Mouse (Mus musculus) liver (tissue): Measurements from ENCODE around the gene Ttc9c.

Experiments used
- DNase-seq: peaks from one replicate; pipeline ENCODE4 v3.0.0-alpha.2; 2020; ENCODE audit warnings: mixed read lengths

The Ttc9c gene

DNA sequence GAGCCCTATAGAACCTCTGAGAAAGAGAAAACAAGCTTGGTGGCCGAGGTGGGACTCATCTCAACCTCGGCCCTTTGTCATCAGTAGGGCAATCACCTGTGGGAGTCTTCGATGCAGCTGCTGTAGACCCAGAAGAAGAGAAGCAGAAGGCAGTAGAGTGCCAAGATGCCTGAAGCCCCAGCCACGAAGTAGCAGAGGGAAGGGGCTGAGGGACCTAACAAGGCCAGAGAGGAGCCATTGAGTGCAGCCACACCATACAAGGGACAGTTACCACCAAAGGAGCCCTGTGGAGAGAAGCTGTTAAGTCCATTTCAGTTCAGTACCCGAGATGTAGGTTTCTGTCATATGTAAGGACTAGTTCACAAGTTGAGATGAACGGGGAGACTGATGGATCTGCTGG lies 45.7 kb downstream of the Ttc9c start:
- no peak for DNase-seq

DNA sequence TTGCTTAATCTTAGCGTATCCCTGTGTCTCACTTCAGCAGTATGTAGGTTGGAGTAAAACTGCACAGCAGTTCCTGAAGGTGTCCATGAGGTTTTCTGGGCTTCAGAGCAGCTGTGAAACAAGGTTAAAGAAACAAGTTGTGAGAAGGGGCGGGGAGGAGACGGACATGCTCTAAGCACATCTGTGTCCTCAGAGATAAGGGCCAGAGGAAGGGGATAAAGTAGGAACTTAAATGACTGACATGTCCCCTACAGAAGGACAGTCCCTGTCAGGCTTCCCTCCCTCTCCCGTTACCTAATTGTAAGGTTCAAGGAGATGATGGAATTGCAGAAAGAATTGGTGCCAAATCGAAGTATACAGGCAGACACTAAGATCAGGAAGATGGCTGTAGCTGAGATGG lies 46.1 kb downstream of the Ttc9c start:
- DNase-seq = peak; percentile 60

DNA sequence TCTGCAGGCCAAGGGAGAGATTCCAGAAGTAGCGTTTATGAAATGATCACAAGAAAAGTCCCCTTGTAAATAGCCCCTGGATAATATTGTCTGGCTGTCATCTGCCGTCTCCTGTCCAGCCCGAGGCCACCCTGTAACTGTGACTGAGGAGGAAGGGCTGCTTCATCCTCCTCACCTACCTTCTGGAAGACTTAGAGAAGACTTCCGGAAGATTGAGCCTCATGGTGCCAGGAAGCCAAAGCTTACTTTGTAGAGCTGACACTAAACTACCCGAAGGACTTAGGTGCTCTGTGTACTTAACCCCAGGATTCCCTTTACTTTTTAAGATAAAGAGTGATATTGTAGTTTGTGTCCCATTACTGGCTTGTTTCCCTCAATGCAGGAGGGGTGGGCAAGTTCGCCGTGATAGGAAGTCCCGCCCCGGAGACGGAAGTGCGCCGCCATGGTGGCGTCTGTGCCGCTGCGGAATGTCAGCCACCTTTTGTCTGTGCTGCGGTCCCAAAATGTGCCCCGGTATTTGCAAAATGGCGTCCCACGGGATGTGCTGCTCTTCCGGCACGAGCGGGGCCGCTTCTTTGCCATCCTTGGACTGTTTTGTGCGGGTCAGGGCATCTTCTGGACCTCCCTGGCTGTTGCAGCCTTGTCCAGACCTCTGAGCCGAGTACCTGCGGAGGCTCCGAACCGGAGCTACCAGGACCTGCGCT lies 48.4 kb downstream of the Ttc9c start, which contains the start of gene Tmem223:
TSS of gene Tmem223 (plus strand) at position 430 of the 704 bp plus-strand sequence.
- peak; percentile 78 for DNase-seq

DNA sequence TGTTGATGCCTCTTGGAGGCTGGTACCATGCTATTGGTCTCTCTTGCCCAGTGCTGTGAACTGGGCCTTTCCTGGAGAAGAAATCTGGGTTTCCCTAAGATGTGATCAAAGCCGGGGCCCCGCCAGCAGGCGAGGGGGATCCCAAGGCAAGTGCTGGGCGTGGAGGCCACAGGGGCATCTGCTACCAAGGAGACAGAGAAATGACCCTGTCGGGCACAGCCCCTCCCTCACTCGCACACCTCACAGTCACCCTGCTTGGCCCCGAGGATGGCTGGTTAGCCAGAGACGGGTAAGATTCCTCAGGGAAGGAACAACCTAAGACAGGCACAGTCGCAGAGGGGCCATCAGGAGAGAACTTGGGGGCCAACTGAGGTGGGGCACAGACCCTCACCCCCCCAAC lies 53.6 kb downstream of the Ttc9c start:
- no peak for DNase-seq

DNA sequence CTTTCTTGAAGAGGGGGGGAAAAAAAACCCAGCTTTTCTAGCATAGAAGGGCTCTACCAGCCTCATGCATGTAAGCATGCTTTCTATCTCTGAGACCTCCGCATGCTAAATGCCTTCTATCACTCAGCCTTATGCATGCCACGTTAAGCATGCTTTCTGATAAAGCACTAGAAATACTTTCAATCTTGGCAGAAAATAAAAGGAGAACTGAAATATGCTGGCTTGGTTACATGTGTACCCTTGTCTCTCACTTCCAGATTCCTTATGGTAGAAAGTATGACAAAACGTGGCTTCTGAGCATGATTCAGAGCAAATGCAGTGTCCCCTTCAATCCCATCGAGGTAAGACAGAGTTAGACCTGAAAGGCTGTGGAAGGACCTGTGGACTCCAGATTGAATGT lies 55.9 kb downstream of the Ttc9c start:
- DNase-seq = no peak

DNA sequence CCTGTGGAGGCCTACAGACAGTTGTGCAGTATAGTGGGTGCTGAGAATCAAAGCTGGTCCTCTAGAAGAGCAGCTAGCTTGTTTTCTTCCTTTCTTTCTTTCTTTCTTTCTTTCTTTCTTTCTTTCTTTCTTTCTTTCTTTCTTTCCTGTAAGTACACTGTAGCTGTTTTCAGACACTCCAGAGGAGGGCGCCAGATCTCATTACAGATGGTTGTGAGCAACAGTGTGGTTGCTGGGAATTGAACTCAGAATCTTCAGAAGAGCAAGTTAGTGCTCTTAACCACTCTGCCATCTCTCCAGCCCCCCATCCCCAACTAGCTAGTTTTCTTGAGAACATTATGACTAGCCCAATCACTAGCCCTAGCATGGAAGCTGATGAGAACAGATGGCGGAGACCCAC lies 58.4 kb downstream of the Ttc9c start:
- peak; percentile 33 for DNase-seq
